Mouse (Mus musculus) splenic B cell, adult 2 months (primary cell): ENCODE data around the gene Khdrbs1.

Experiments
- DNase-seq: peaks from one replicate; pipeline ENCODE4 v3.0.0-alpha.2; 2011; ENCODE audit warnings: low read depth, low spot score
- H3K27me3 ChIP-seq: 2 replicates; pipeline ENCODE4 v1.6.1; 2012; ENCODE audit warnings: mild to moderate bottlenecking, low read length, moderate library complexity, mixed read lengths; ENCODE audit not compliant: control insufficient read depth, poor library complexity, insufficient read depth, severe bottlenecking
- H3K36me3 ChIP-seq: 2 replicates; pipeline ENCODE4 v1.6.1; 2012; ENCODE audit warnings: mild to moderate bottlenecking, low read length, moderate library complexity, mixed read lengths; ENCODE audit not compliant: control insufficient read depth, poor library complexity, insufficient read depth, severe bottlenecking

Khdrbs1 gene

DNA sequence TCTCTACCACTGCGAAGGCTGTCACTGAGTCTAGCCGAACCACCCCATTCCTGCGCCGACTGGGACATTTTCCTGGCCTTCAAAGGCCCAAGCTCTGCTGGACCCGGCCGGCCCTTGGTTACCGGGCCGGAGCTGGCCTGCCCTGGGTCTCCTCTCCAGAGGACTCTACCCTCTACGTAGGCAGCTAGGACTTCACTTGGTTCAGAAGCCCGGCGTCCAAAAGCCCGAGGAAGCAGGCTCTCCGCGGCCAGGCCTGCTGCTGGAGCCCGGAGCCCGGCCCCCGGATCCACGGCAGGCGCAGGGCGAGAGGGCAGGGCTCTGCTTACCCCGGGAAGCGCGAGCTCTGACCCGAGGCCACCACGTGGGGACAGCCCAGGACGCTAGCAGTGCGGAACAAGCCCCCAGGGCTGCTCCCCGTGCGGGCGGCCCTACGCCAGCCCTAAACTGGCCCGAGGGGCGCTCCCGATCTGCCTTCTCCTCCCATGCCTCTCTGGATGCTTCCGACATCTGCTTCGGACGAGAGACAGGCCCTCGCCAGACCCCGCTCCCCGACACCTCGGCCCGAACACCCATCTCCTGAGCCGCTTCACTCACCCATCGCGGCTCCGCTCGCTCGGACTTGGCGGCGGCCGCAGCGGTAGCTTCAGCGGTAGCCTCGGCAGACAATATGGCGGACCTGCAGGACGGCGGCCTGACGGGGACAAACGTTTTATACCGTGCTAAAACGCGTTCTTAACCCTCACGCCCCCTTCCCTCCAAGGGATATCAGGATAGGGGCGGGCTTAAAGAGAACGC is 69.8 kb downstream of the Khdrbs1 start, which contains the start of gene Kpna6:
Gene Kpna6, minus strand, starts transcription at position 685 of the 795 bp plus-strand sequence.
- no peaks in the 10 kb centered on the region for H3K27me3 ChIP-seq
- H3K36me3 ChIP-seq: peaks cover 2% of the 10 kb centered on the region; the same call in 1 of the 2 replicates
- DNase-seq: peak; percentile 85

DNA sequence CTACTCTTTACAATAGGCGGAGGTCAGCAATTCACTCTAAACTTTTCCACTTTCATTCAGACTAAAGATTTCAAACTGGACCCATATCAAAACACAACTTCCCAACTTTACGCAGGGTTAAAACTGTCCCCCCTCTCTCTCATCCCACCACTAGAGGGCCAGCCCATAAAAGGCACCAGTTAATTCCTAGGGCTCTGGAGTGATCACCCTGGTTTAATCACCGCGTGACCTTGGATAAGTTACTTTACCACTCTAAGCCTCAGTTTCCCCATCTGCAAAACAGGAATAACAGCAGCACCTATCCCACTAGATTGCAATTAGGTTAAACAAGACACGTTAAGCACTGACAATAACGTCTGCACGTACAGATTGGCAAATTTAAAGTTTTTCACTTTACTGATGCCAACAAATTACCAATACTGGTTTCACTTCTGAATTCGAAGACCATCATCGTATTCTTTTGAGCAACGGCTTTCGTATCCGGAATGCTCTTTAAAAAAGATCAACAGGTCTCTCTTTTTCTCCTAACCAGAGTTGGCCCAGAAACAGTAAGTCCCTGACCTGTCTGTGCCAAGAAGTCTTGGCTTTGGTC is 70.5 kb downstream of the Khdrbs1 start:
- H3K27me3 ChIP-seq: no peaks in the 10 kb centered on the region

DNA sequence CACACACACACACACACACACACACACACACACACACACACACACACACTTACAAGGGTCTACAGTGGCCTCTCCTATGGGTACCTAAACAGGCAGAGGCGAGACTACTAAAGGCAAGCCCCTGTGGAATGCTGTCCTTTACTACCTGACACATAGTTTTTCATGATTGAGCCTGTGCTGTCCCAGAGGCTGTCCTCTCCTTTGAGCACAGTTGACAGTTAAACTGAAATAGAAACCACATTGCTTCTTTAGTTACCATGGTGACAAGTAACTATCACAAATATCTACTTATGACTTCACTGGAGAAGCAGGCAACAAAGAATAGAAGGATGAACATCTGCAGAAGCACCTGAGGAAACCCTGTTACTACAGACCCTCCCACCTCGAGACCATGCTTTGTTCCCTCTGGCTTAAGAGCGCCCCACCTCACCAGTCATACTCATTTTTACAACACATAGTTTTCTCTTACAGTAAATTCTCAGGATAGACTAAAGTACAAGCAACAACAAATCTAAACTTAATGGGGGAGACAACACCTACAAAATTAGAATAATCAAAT is 79.8 kb downstream of the Khdrbs1 start:
- Histone ChIP-seq H3K36me3 (peaks cover 2% of the 10 kb centered on the region), H3K27me3 (no peaks in the 10 kb centered on the region)
- DNase-seq: no peak

More for the DNA sequence above, 70.5 kb downstream of the Khdrbs1 start:
- DNase-seq: peak; percentile 62
- H3K36me3 ChIP-seq: peaks cover 2% of the 10 kb centered on the region; the same call in 1 of the 2 replicates

DNA sequence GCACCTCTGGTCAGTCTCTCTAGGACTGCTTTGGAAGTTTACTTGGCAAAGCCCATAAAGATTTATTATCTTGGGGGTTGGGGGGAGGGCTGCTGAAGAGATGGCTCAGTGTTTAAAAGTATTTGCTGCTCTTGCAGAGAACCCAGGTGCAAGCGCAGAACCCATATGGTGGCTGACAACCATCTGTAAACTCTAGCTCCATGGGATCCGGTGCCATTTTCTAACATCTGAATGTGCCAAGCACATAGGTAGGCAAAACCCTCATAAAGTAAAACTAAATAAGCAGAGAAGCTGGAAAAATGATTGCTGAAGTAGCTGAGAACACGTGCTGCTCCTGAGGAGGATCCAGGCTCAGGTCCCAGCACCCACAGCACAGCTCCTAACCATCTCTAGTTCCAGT is 80.5 kb downstream of the Khdrbs1 start:
- no peak for DNase-seq
- H3K36me3 ChIP-seq: peaks cover 5% of the 10 kb centered on the region
- no peaks in the 10 kb centered on the region for H3K27me3 ChIP-seq

DNA sequence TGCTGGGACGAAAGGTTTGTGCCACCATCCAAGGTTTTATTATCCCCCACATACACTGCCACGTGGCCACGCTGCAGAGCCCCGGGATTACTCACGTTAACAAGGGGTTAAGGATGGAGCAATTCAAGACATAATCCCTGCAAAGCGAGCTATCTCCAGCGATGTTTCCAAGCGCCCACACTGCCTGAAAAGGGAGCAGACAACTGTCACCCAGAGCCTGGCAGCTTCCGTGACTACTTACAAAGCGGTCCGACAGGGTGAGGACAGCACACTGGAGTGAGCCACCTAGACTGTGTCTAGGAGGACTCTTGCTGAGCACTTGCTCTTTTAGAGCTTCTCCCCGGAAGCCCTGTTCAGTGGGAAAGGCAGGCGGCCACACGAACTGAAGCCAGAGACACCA is 87.3 kb downstream of the Khdrbs1 start:
- DNase-seq: no peak
- peaks cover 27% of the 10 kb centered on the region for H3K36me3 ChIP-seq
- H3K27me3 ChIP-seq: no peaks in the 10 kb centered on the region
